Mouse (Mus musculus): Measurements from ENCODE around the gene Lmntd2. TPM values are rescaled to one million over a fixed set of nuclear protein-coding genes. Genes with fewer than 3 reads are reported as not detected.

The Lmntd2 gene
- polyA plus RNA-seq, 1 experiment from 2014 or later, result 0.49 TPM

GRCm38 (mm10) chr7:141194409-141194808 is 19.5 kb downstream of the Lmntd2 start:
- Histone ChIP-seq H3K4me1 (ENCODE audit: insufficient read depth) (peaks cover 35% of the 10 kb centered on the region), H3K4me2 (ENCODE audit: low read depth, low read length) (peak overlapping the region; percentile 100), H3K27ac (ENCODE audit: low read depth) (peak overlapping the region; percentile 91), H3K4me3 (ENCODE audit: low read depth, low read length) (peak overlapping the region; percentile 95), H3K9me3 (ENCODE audit: low read length) (no peaks in the 10 kb centered on the region), H3K27me3 (ENCODE audit: insufficient read depth, low read length) (no peaks in the 10 kb centered on the region), H3K9ac (replicated peaks) (peak overlapping the region; percentile 96), H3K36me3 (replicated peaks; ENCODE audit: insufficient read depth, low read length) (peaks cover 27% of the 10 kb centered on the region)
- WGBS (ENCODE audit: insufficient replicate concordance), result under 1% methylated on average over 23 of the region's 23 CpGs
- no peak for DNase-seq
- no peak for ATAC-seq
- TF ChIP-seq EP300 (IDR thresholded peaks at IDR 0.05; ENCODE audit: low read depth) (no peak), CTCF (IDR thresholded peaks at IDR 0.05; ENCODE audit: low read depth) (no peak)

DNA sequence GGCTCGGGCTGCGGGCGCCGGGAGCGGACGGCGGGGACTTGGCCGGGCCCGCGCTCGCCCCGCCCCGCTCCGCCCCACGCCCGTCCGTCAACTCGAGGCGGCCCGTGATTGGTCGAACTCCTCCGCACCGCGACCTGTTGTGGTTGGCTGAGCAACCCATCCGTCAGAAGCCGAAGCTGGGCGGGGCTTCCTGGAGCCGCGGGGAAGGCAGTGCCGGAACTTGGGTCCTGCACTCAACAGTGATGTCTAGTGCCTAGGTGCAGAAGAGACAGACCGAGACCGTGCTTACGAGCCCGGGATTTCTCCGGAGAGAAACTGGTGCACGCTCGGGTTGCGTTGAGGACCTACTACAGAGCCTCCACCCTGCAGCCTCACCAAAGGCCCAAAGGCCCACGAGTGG is 19.9 kb downstream of the Lmntd2 start, which contains the start of the genes Hras and Lrrc56:
Gene Hras, minus strand, starts transcription at position 58 of the 400 bp plus-strand sequence.
Gene Lrrc56, plus strand, starts transcription at position 210 of the 400 bp plus-strand sequence.
- Histone ChIP-seq H3K27ac (ENCODE audit: low read depth) (peak within 1 kb of the TSS; percentile 91), H3K4me2 (ENCODE audit: low read depth, low read length) (peak within 1 kb of the TSS; percentile 100), H3K4me3 (ENCODE audit: low read depth, low read length) (peak within 1 kb of the TSS; percentile 95), H3K4me1 (ENCODE audit: insufficient read depth) (peaks cover 33% of the 10 kb centered on the region), H3K9me3 (ENCODE audit: low read length) (no peaks in the 10 kb centered on the region), H3K27me3 (ENCODE audit: insufficient read depth, low read length) (no peaks in the 10 kb centered on the region), H3K9ac (replicated peaks) (peak within 1 kb of the TSS; percentile 96), H3K36me3 (replicated peaks; ENCODE audit: insufficient read depth, low read length) (peaks cover 32% of the 10 kb centered on the region)
- under 1% methylated on average over 39 of the region's 39 CpGs for WGBS (ENCODE audit: insufficient replicate concordance)
- DNase-seq, result peak; percentile 99
- TF ChIP-seq CTCF (IDR thresholded peaks at IDR 0.05; ENCODE audit: low read depth), result no peak
- no peak for TF ChIP-seq EP300 (IDR thresholded peaks at IDR 0.05; ENCODE audit: low read depth)
- ATAC-seq, result peak; percentile 96

DNA sequence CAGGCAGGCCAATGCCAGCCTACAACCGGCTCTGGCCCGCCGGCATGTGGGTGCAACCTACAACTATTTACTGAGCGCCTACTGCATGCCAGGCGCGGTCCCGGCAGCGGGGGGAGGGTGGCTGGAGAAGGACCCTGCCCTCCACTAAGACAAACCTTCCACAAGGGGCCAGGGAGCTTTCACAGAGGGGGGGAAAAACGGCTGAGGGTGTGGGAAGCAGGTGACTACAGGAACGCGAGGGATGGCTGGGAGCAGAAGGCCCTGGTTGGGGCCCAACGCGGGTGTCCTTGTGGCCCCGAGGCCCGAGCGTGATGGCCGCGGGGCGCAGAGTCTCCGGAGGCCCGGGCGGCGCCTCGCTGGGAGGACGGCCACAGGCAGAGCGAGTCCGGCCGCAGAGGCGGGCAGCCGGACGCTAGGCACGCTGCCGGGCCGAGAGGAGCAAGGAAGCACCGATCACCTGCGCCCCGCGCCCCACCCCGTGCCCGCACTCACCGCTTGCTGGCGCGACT is 20.5 kb downstream of the Lmntd2 start:
- ATAC-seq (peak; percentile 9), DNase-seq (peak; percentile 62)
- H3K36me3 ChIP-seq (replicated peaks; ENCODE audit: insufficient read depth, low read length), result peaks cover 32% of the 10 kb centered on the region
- WGBS (ENCODE audit: insufficient replicate concordance), result under 1% methylated on average over 35 of the region's 43 CpGs
- no peak for TF ChIP-seq EP300 (IDR thresholded peaks at IDR 0.05; ENCODE audit: low read depth)
- no peak for TF ChIP-seq CTCF (IDR thresholded peaks at IDR 0.05; ENCODE audit: low read depth)
- H3K9me3 ChIP-seq (ENCODE audit: low read length), result no peaks in the 10 kb centered on the region
- peak overlapping the region; percentile 91 for H3K27ac ChIP-seq (ENCODE audit: low read depth)
- H3K9ac ChIP-seq (replicated peaks), result peak overlapping the region; percentile 96
- no peaks in the 10 kb centered on the region for H3K27me3 ChIP-seq (ENCODE audit: insufficient read depth, low read length)
- peak overlapping the region; percentile 95 for H3K4me3 ChIP-seq (ENCODE audit: low read depth, low read length)
- H3K4me1 ChIP-seq (ENCODE audit: insufficient read depth), result peaks cover 31% of the 10 kb centered on the region
- H3K4me2 ChIP-seq (ENCODE audit: low read depth, low read length), result peak overlapping the region; percentile 100

GRCm38 (mm10) chr7:141192776-141193347 is 21.0 kb downstream of the Lmntd2 start:
- H3K27me3 ChIP-seq (ENCODE audit: insufficient read depth, low read length), result no peaks in the 10 kb centered on the region
- DNase-seq (no peak), ATAC-seq (no peak)
- peak overlapping the region; percentile 100 for H3K4me2 ChIP-seq (ENCODE audit: low read depth, low read length)
- 24% methylated on average over 12 of the region's 12 CpGs for WGBS (ENCODE audit: insufficient replicate concordance)
- no peak for TF ChIP-seq EP300 (IDR thresholded peaks at IDR 0.05; ENCODE audit: low read depth)
- no peak for TF ChIP-seq CTCF (IDR thresholded peaks at IDR 0.05; ENCODE audit: low read depth)
- peak overlapping the region; percentile 91 for H3K27ac ChIP-seq (ENCODE audit: low read depth)
- no peaks in the 10 kb centered on the region for H3K9me3 ChIP-seq (ENCODE audit: low read length)
- H3K4me3 ChIP-seq (ENCODE audit: low read depth, low read length), result peak overlapping the region; percentile 95
- peaks cover 32% of the 10 kb centered on the region for H3K36me3 ChIP-seq (replicated peaks; ENCODE audit: insufficient read depth, low read length)
- peaks cover 29% of the 10 kb centered on the region for H3K4me1 ChIP-seq (ENCODE audit: insufficient read depth)
- peak overlapping the region; percentile 96 for H3K9ac ChIP-seq (replicated peaks)

GRCm38 (mm10) chr7:141191796-141192685 is 21.8 kb downstream of the Lmntd2 start:
- 91% methylated on average over 24 of the region's 24 CpGs for WGBS (ENCODE audit: insufficient replicate concordance)
- Histone ChIP-seq H3K9ac (replicated peaks) (peak overlapping the region; percentile 16; the same call in 1 of the 2 replicates), H3K27me3 (ENCODE audit: insufficient read depth, low read length) (no peaks in the 10 kb centered on the region), H3K36me3 (replicated peaks; ENCODE audit: insufficient read depth, low read length) (peaks cover 32% of the 10 kb centered on the region), H3K4me1 (ENCODE audit: insufficient read depth) (peaks cover 29% of the 10 kb centered on the region), H3K9me3 (ENCODE audit: low read length) (no peaks in the 10 kb centered on the region), H3K27ac (ENCODE audit: low read depth) (no peak overlapping the region), H3K4me3 (ENCODE audit: low read depth, low read length) (no peak overlapping the region), H3K4me2 (ENCODE audit: low read depth, low read length) (peak overlapping the region; percentile 100)
- TF ChIP-seq CTCF (IDR thresholded peaks at IDR 0.05; ENCODE audit: low read depth), result no peak
- TF ChIP-seq EP300 (IDR thresholded peaks at IDR 0.05; ENCODE audit: low read depth), result no peak
- DNase-seq (no peak), ATAC-seq (no peak)

DNA sequence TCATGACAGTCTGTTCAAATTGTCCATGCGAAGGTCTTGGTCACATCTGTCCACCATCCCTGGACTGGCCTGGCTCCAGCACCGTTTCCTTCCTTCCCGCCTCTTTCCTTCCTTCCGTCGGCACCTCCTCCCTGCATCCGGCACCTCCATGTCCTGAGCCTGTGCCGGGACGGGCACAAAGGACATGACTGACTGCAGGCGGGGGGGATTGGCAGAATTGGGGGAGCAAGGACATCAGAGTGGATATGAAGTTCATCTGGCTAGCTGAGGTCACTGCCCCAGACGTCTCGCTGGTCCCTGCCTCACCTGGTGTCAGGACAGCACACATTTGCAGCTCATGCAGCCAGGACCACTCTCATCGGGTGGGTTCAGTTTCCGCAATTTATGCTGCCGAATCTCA is 22.8 kb downstream of the Lmntd2 start:
- Histone ChIP-seq H3K36me3 (replicated peaks; ENCODE audit: insufficient read depth, low read length) (peaks cover 32% of the 10 kb centered on the region), H3K4me2 (ENCODE audit: low read depth, low read length) (no peak overlapping the region), H3K27me3 (ENCODE audit: insufficient read depth, low read length) (no peaks in the 10 kb centered on the region), H3K4me3 (ENCODE audit: low read depth, low read length) (no peak overlapping the region), H3K4me1 (ENCODE audit: insufficient read depth) (peaks cover 24% of the 10 kb centered on the region), H3K9ac (replicated peaks) (no peak overlapping the region), H3K9me3 (ENCODE audit: low read length) (no peaks in the 10 kb centered on the region), H3K27ac (ENCODE audit: low read depth) (no peak overlapping the region)
- ATAC-seq (no peak), DNase-seq (no peak)
- TF ChIP-seq CTCF (IDR thresholded peaks at IDR 0.05; ENCODE audit: low read depth), result no peak
- TF ChIP-seq EP300 (IDR thresholded peaks at IDR 0.05; ENCODE audit: low read depth), result no peak
- 88% methylated on average over 14 of the region's 14 CpGs for WGBS (ENCODE audit: insufficient replicate concordance)

Data from liver, postnatal 0 days (tissue).